Mouse (Mus musculus) neural tube, embryonic 12.5 days (tissue): Measurements from ENCODE around the gene Mysm1. TPM values are rescaled to one million over a fixed set of nuclear protein-coding genes. Genes with fewer than 3 reads are reported as not detected.

Source experiments
- ATAC-seq: fragments of 200-750 bp; cut with Nextera tagmentation; 2 replicates; pipeline ENCODE4 v1.8.0; 2017; ENCODE audit warnings: low read depth, mild to moderate bottlenecking, moderate TSS enrichment, moderate library complexity; ENCODE audit not compliant: low FRiP score
- H3K27ac ChIP-seq: fragments of 300-500 bp; sonication (generic); 2 replicates; pipeline ENCODE4 v1.5.1; 2016
- H3K27me3 ChIP-seq: fragments of 300-500 bp; sonication (generic); replicated peaks from 2 replicates; pipeline ENCODE4 v1.6.1; 2016; ENCODE audit warnings: mild to moderate bottlenecking
- H3K36me3 ChIP-seq: fragments of 300-500 bp; sonication (generic); 2 replicates; pipeline ENCODE4 v1.6.1; 2016; ENCODE audit warnings: mild to moderate bottlenecking
- H3K4me1 ChIP-seq: fragments of 300-500 bp; sonication (generic); 2 replicates; pipeline ENCODE4 v1.6.1; 2016
- H3K4me2 ChIP-seq: fragments of 300-500 bp; sonication (generic); replicated peaks from 2 replicates; pipeline ENCODE4 v1.6.1; 2016; ENCODE audit warnings: mild to moderate bottlenecking
- H3K4me3 ChIP-seq: fragments of 300-500 bp; sonication (generic); 2 replicates; pipeline ENCODE4 v1.5.1; 2016
- H3K9ac ChIP-seq: fragments of 300-500 bp; sonication (generic); 2 replicates; pipeline ENCODE4 v1.6.1; 2016; ENCODE audit warnings: mild to moderate bottlenecking
- H3K9me3 ChIP-seq: fragments of 300-500 bp; sonication (generic); 2 replicates; pipeline ENCODE4 v1.6.1; 2016; ENCODE audit warnings: mild to moderate bottlenecking
- WGBS: fragments of 180-500 bp; shearing (Covaris S2); methylation state at CpG from one replicate; pipeline ENCODE4 v1.1.7; 2016; 5-methylcytosine and 5-hydroxymethylcytosine counted together
- polyA plus RNA-seq: library from polyadenylated mRNA; unstranded; fragments of >200 nt; fragmentation: Nextera tagmentation; extraction: Ambion mirVana; gene quantifications from 2 replicates; pipeline ENCODE4 v1.2.1, GENCODE M21; 2016

Mysm1 gene
- polyA plus RNA-seq, 1 experiment from 2014 or later = 30.1 TPM

GRCm38 (mm10) chr4:95005251-95005830, 26.4 kb upstream of the Mysm1 start:
- ATAC-seq = no peak
- WGBS = 73% methylated on average over 6 of the region's 6 CpGs
- no peaks in the 10 kb centered on the region for H3K27me3 ChIP-seq
- H3K4me2 ChIP-seq = no peak overlapping the region
- H3K36me3 ChIP-seq = no peaks in the 10 kb centered on the region
- no peaks in the 10 kb centered on the region for H3K9me3 ChIP-seq
- no peaks in the 10 kb centered on the region for H3K4me1 ChIP-seq
- no peak overlapping the region for H3K4me3 ChIP-seq
- no peak overlapping the region for H3K27ac ChIP-seq
- H3K9ac ChIP-seq = no peak overlapping the region

GRCm38 (mm10) chr4:95001043-95001775, 22.3 kb upstream of the Mysm1 start:
- WGBS = 62% methylated on average over 6 of the region's 6 CpGs
- H3K27ac ChIP-seq = no peak overlapping the region
- no peak overlapping the region for H3K4me3 ChIP-seq
- no peaks in the 10 kb centered on the region for H3K9me3 ChIP-seq
- no peaks in the 10 kb centered on the region for H3K27me3 ChIP-seq
- H3K4me1 ChIP-seq = no peaks in the 10 kb centered on the region
- no peak for ATAC-seq
- no peaks in the 10 kb centered on the region for H3K36me3 ChIP-seq
- H3K4me2 ChIP-seq = no peak overlapping the region
- no peak overlapping the region for H3K9ac ChIP-seq

- no peak overlapping the region for H3K4me2 ChIP-seq
- no peak overlapping the region for H3K9ac ChIP-seq
- H3K36me3 ChIP-seq = no peaks in the 10 kb centered on the region
- H3K27me3 ChIP-seq = no peaks in the 10 kb centered on the region
- WGBS = 82% methylated on average over 1 of the region's 1 CpGs
- no peaks in the 10 kb centered on the region for H3K4me1 ChIP-seq
- H3K27ac ChIP-seq = no peak overlapping the region
- no peak overlapping the region for H3K4me3 ChIP-seq
- H3K9me3 ChIP-seq = no peaks in the 10 kb centered on the region
- no peak for ATAC-seq
Measured at GRCm38 (mm10) chr4:95000147-95000546, 21.2 kb upstream of the Mysm1 start.

GRCm38 (mm10) chr4:94999249-94999648, 20.3 kb upstream of the Mysm1 start:
- Histone ChIP-seq H3K9ac (no peak overlapping the region), H3K4me1 (no peaks in the 10 kb centered on the region), H3K36me3 (no peaks in the 10 kb centered on the region), H3K4me2 (no peak overlapping the region), H3K27ac (no peak overlapping the region), H3K27me3 (no peaks in the 10 kb centered on the region), H3K9me3 (no peaks in the 10 kb centered on the region), H3K4me3 (no peak overlapping the region)
- 61% methylated on average over 3 of the region's 3 CpGs for WGBS
- no peak for ATAC-seq

GRCm38 (mm10) chr4:94995862-94996261, 17.0 kb upstream of the Mysm1 start:
- H3K9me3 ChIP-seq = no peaks in the 10 kb centered on the region
- WGBS = 82% methylated on average over 4 of the region's 4 CpGs
- ATAC-seq = no peak
- H3K4me3 ChIP-seq = no peak overlapping the region
- no peaks in the 10 kb centered on the region for H3K4me1 ChIP-seq
- no peak overlapping the region for H3K27ac ChIP-seq
- no peaks in the 10 kb centered on the region for H3K36me3 ChIP-seq
- no peaks in the 10 kb centered on the region for H3K27me3 ChIP-seq
- no peak overlapping the region for H3K4me2 ChIP-seq
- no peak overlapping the region for H3K9ac ChIP-seq

- no peaks in the 10 kb centered on the region for H3K36me3 ChIP-seq
- no peak overlapping the region for H3K4me2 ChIP-seq
- no peaks in the 10 kb centered on the region; the same call in 1 of the 2 replicates for H3K27me3 ChIP-seq
- no peak overlapping the region for H3K27ac ChIP-seq
- no peaks in the 10 kb centered on the region for H3K4me1 ChIP-seq
- WGBS = 74% methylated on average over 3 of the region's 3 CpGs
- H3K4me3 ChIP-seq = no peak overlapping the region
- H3K9ac ChIP-seq = no peak overlapping the region
- ATAC-seq = no peak
- H3K9me3 ChIP-seq = no peaks in the 10 kb centered on the region
Measured at GRCm38 (mm10) chr4:94990204-94990603, 11.3 kb upstream of the Mysm1 start.

- Histone ChIP-seq H3K9me3 (no peaks in the 10 kb centered on the region), H3K4me3 (no peak overlapping the region), H3K27ac (no peak overlapping the region), H3K4me2 (no peak overlapping the region), H3K36me3 (no peaks in the 10 kb centered on the region), H3K9ac (no peak overlapping the region), H3K4me1 (no peaks in the 10 kb centered on the region), H3K27me3 (no peaks in the 10 kb centered on the region; the same call in 1 of the 2 replicates)
- ATAC-seq = no peak
- 25% methylated on average over 4 of the region's 4 CpGs for WGBS
Measured at GRCm38 (mm10) chr4:94987725-94988124, 8.8 kb upstream of the Mysm1 start.

GRCm38 (mm10) chr4:94979500-94979915, 608 bp upstream of the Mysm1 start:
- H3K4me1 ChIP-seq = peaks cover 12% of the 10 kb centered on the region
- H3K4me3 ChIP-seq = peak overlapping the region; percentile 78
- WGBS = 50% methylated on average over 4 of the region's 4 CpGs
- peak overlapping the region; percentile 73 for H3K4me2 ChIP-seq
- H3K27me3 ChIP-seq = no peaks in the 10 kb centered on the region
- H3K9me3 ChIP-seq = no peaks in the 10 kb centered on the region
- peaks cover 6% of the 10 kb centered on the region; the same call in 1 of the 2 replicates for H3K36me3 ChIP-seq
- 0 out of 2 replicates have a peak overlapping the region, but pooled peaks have one; percentile 46 for H3K27ac ChIP-seq
- peak; percentile 10; the same call in 1 of the 2 replicates for ATAC-seq
- H3K9ac ChIP-seq = peak overlapping the region; percentile 87

GRCm38 (mm10) chr4:94973321-94973720, 5.6 kb downstream of the Mysm1 start:
- no peak overlapping the region for H3K4me3 ChIP-seq
- H3K27ac ChIP-seq = no peak overlapping the region
- no peaks in the 10 kb centered on the region for H3K27me3 ChIP-seq
- no peaks in the 10 kb centered on the region for H3K9me3 ChIP-seq
- WGBS = 92% methylated on average over 2 of the region's 2 CpGs
- H3K9ac ChIP-seq = no peak overlapping the region
- peaks cover 12% of the 10 kb centered on the region for H3K4me1 ChIP-seq
- peaks cover 28% of the 10 kb centered on the region for H3K36me3 ChIP-seq
- no peak overlapping the region for H3K4me2 ChIP-seq
- ATAC-seq = no peak

- H3K36me3 ChIP-seq = peaks cover 46% of the 10 kb centered on the region
- H3K9ac ChIP-seq = no peak overlapping the region
- H3K27me3 ChIP-seq = no peaks in the 10 kb centered on the region
- 92% methylated on average over 3 of the region's 3 CpGs for WGBS
- H3K9me3 ChIP-seq = no peaks in the 10 kb centered on the region
- no peak overlapping the region for H3K4me2 ChIP-seq
- no peak overlapping the region for H3K27ac ChIP-seq
- no peak for ATAC-seq
- no peaks in the 10 kb centered on the region for H3K4me1 ChIP-seq
- H3K4me3 ChIP-seq = no peak overlapping the region
Measured at GRCm38 (mm10) chr4:94952773-94953172, 26.1 kb downstream of the Mysm1 start.

- 79% methylated on average over 11 of the region's 11 CpGs for WGBS
- Histone ChIP-seq H3K4me2 (no peak overlapping the region), H3K4me3 (no peak overlapping the region), H3K4me1 (no peaks in the 10 kb centered on the region), H3K9ac (no peak overlapping the region), H3K27ac (no peak overlapping the region), H3K9me3 (no peaks in the 10 kb centered on the region), H3K36me3 (peaks cover 37% of the 10 kb centered on the region), H3K27me3 (no peaks in the 10 kb centered on the region)
- no peak for ATAC-seq
Measured at GRCm38 (mm10) chr4:94941221-94941855, 37.6 kb downstream of the Mysm1 start.

GRCm38 (mm10) chr4:94928743-94929142, 50.2 kb downstream of the Mysm1 start, which contains the start of gene Eqtn:
Gene Eqtn, minus strand, starts transcription at chr4:94928843.
- no peak within 1 kb of the TSS for H3K27ac ChIP-seq
- no peak within 1 kb of the TSS for H3K9ac ChIP-seq
- no peak within 1 kb of the TSS for H3K4me2 ChIP-seq
- no peak for ATAC-seq
- H3K4me3 ChIP-seq = no peak within 1 kb of the TSS
- no peaks in the 10 kb centered on the region for H3K27me3 ChIP-seq
- no peaks in the 10 kb centered on the region for H3K36me3 ChIP-seq
- H3K4me1 ChIP-seq = no peaks in the 10 kb centered on the region
- no peaks in the 10 kb centered on the region for H3K9me3 ChIP-seq
